Mouse (Mus musculus): Measurements from ENCODE around the gene Zg16. TPM values are rescaled to one million over a fixed set of nuclear protein-coding genes. Genes with fewer than 3 reads are reported as not detected.

The Zg16 gene
- polyA plus RNA-seq, 1 experiment from 2014 or later = not detected

GRCm38 (mm10) chr7:127022528-127023271 is 64.4 kb downstream of the Zg16 start:
- H3K4me3 ChIP-seq (ENCODE audit: control insufficient read depth in 1 of 2, insufficient read depth in 1 of 2, low read depth in 1 of 2, low read length in 2 of 2) = no peak overlapping the region
- H3K27ac ChIP-seq (replicated peaks in 1 of 2; ENCODE audit: control insufficient read depth in 1 of 2, insufficient read depth in 1 of 2, low read depth in 2 of 2, low read length in 2 of 2) = no peak overlapping the region
- ATAC-seq (ENCODE audit: insufficient number of reproducible peaks, insufficient read depth, low FRiP score, low read depth) = no peak
- H3K4me2 ChIP-seq (ENCODE audit: low read length) = 0 out of 2 replicates have a peak overlapping the region, but pooled peaks have one; percentile 96
- H3K9ac ChIP-seq (ENCODE audit: low read length) = peak overlapping the region; percentile 99; the same call in 1 of the 2 replicates
- H3K9me3 ChIP-seq (ENCODE audit: control insufficient read depth, low read length) = no peaks in the 10 kb centered on the region
- peaks cover 33% of the 10 kb centered on the region for H3K36me3 ChIP-seq (ENCODE audit: control insufficient read depth, insufficient read depth, low read length)
- H3K4me1 ChIP-seq (ENCODE audit: control insufficient read depth in 2 of 2, insufficient read depth in 2 of 2, low read length in 2 of 2) = peaks cover 26 to 56% of the 10 kb centered on the region in 2 experiments
- H3K27me3 ChIP-seq (ENCODE audit: control insufficient read depth, insufficient read depth, low read length) = no peaks in the 10 kb centered on the region
- WGBS = 87% methylated on average over 7 of the region's 7 CpGs

DNA sequence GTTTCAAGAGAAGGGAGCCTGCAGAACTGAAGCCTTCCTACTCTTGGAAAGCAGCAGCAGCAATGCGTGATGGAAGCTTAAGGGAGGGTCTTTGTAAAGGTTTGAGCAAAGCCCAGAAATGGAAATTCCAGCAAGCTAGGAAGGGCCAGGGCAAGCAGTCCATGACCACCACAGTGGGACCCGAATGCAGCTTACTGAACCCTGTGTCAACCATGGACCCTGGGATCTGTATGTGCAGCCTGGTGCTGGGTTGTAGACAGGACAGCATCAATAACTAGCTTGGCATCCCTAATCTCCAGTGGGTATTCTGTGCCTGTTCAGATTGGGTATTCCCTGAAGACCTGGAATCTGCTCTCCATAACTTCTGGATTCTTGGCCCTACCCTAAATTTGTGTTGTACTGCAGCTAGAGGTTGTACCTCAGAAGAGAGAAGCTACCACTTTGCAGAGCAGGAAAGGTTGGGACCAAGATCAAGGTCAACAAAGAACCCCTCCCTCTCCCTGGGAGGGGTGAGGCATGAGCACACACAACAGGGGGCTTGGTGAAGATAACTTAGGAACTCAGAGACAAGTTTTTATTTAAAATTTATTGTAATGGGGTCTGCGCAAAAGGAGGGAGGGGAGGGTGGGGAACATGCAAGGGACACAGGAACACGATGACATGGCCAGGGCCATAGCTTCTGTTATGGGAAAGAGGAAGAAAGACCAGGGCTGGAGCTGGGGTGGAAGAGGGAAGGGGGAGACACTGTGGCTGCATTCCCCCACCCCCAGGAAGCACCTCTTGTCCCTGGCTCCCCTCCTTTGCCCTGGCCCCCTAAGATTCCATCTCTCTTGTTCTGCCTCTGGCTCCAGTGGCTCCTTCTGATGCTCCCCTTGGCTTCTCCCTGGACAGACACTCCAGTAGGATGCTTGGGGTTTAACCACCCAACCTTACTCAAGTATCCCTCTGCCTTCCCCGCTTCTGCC is 65.3 kb downstream of the Zg16 start:
- H3K27me3 ChIP-seq (ENCODE audit: control insufficient read depth, insufficient read depth, low read length) = no peaks in the 10 kb centered on the region
- H3K9me3 ChIP-seq (ENCODE audit: control insufficient read depth, low read length) = no peaks in the 10 kb centered on the region
- H3K4me3 ChIP-seq (ENCODE audit: control insufficient read depth in 1 of 2, insufficient read depth in 1 of 2, low read depth in 1 of 2, low read length in 2 of 2) = peak overlapping the region; percentile 49 to 63
- H3K4me1 ChIP-seq (ENCODE audit: control insufficient read depth in 2 of 2, insufficient read depth in 2 of 2, low read length in 2 of 2) = peaks cover 25 to 57% of the 10 kb centered on the region in 2 experiments
- ATAC-seq (ENCODE audit: insufficient number of reproducible peaks, insufficient read depth, low FRiP score, low read depth) = no peak
- WGBS = 42% methylated on average over 5 of the region's 5 CpGs
- peak overlapping the region; percentile 28 to 48; a peak in 2 of 4 replicates for H3K27ac ChIP-seq (replicated peaks in 1 of 2; ENCODE audit: control insufficient read depth in 1 of 2, insufficient read depth in 1 of 2, low read depth in 2 of 2, low read length in 2 of 2)
- H3K36me3 ChIP-seq (ENCODE audit: control insufficient read depth, insufficient read depth, low read length) = peaks cover 31% of the 10 kb centered on the region
- peak overlapping the region; percentile 85 for H3K4me2 ChIP-seq (ENCODE audit: low read length)
- peak overlapping the region; percentile 72 for H3K9ac ChIP-seq (ENCODE audit: low read length)

GRCm38 (mm10) chr7:127020901-127021562 is 66.1 kb downstream of the Zg16 start, which contains the start of the genes Gm42742 and Prrt2:
Gene Gm42742 (minus strand): TSS chr7:127021097.
Gene Prrt2 (minus strand): TSS chr7:127021211.
- ATAC-seq (ENCODE audit: insufficient number of reproducible peaks, insufficient read depth, low FRiP score, low read depth) = no peak
- no peaks in the 10 kb centered on the region for H3K27me3 ChIP-seq (ENCODE audit: control insufficient read depth, insufficient read depth, low read length)
- H3K4me2 ChIP-seq (ENCODE audit: low read length) = peak within 1 kb of the TSS; percentile 85
- under 1% methylated on average over 37 of the region's 37 CpGs for WGBS
- H3K4me1 ChIP-seq (ENCODE audit: control insufficient read depth in 2 of 2, insufficient read depth in 2 of 2, low read length in 2 of 2) = peaks cover 25 to 57% of the 10 kb centered on the region in 2 experiments
- peak within 1 kb of the TSS; percentile 49 to 63 for H3K4me3 ChIP-seq (ENCODE audit: control insufficient read depth in 1 of 2, insufficient read depth in 1 of 2, low read depth in 1 of 2, low read length in 2 of 2)
- H3K36me3 ChIP-seq (ENCODE audit: control insufficient read depth, insufficient read depth, low read length) = peaks cover 31% of the 10 kb centered on the region
- peak within 1 kb of the TSS; percentile 72 for H3K9ac ChIP-seq (ENCODE audit: low read length)
- H3K27ac ChIP-seq (replicated peaks in 1 of 2; ENCODE audit: control insufficient read depth in 1 of 2, insufficient read depth in 1 of 2, low read depth in 2 of 2, low read length in 2 of 2) = peak within 1 kb of the TSS; percentile 28 to 48; a peak in 2 of 4 replicates
- no peaks in the 10 kb centered on the region for H3K9me3 ChIP-seq (ENCODE audit: control insufficient read depth, low read length)

DNA sequence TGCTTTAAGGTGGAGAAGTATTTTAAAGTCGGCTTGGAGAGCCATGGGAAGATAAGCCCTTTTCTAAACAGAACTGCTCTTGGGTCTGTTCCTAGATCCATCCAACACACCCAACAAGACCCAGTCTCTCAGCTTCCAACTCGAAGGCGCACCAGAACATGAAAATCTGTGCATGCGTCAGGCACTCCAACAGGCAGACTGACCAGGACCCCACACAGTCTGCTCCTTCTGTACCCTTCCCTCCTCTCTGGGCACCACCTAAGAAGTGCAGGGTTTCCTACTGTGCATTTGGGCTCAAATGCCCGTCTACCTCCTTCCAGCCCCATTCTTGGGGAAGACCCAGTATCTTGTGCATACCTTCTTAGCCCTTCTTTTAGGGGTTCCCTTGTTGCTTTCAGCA is 66.6 kb downstream of the Zg16 start:
- Histone ChIP-seq H3K27me3 (ENCODE audit: control insufficient read depth, insufficient read depth, low read length) (no peaks in the 10 kb centered on the region), H3K9me3 (ENCODE audit: control insufficient read depth, low read length) (no peaks in the 10 kb centered on the region), H3K36me3 (ENCODE audit: control insufficient read depth, insufficient read depth, low read length) (peaks cover 36% of the 10 kb centered on the region), H3K4me3 (ENCODE audit: control insufficient read depth in 1 of 2, insufficient read depth in 1 of 2, low read depth in 1 of 2, low read length in 2 of 2) (peak overlapping the region; percentile 49 to 63), H3K27ac (replicated peaks in 1 of 2; ENCODE audit: control insufficient read depth in 1 of 2, insufficient read depth in 1 of 2, low read depth in 2 of 2, low read length in 2 of 2) (0 out of 4 replicates have a peak overlapping the region, but pooled peaks of 1 of the 2 experiments have one; percentile 48), H3K4me2 (ENCODE audit: low read length) (peak overlapping the region; percentile 85), H3K9ac (ENCODE audit: low read length) (peak overlapping the region; percentile 72), H3K4me1 (ENCODE audit: control insufficient read depth in 2 of 2, insufficient read depth in 2 of 2, low read length in 2 of 2) (peaks cover 30 to 62% of the 10 kb centered on the region in 2 experiments)
- ATAC-seq (ENCODE audit: insufficient number of reproducible peaks, insufficient read depth, low FRiP score, low read depth) = no peak
- WGBS = 42% methylated on average over 5 of the region's 5 CpGs

- H3K9ac ChIP-seq (ENCODE audit: low read length) = peak overlapping the region; percentile 72
- whole genome bisulfite sequencing = 67% methylated on average over 3 of the region's 3 CpGs
- H3K4me2 ChIP-seq (ENCODE audit: low read length) = peak overlapping the region; percentile 85
- no peak overlapping the region for H3K27ac ChIP-seq (replicated peaks in 1 of 2; ENCODE audit: control insufficient read depth in 1 of 2, insufficient read depth in 1 of 2, low read depth in 2 of 2, low read length in 2 of 2)
- peaks cover 34 to 67% of the 10 kb centered on the region in 2 experiments for H3K4me1 ChIP-seq (ENCODE audit: control insufficient read depth in 2 of 2, insufficient read depth in 2 of 2, low read length in 2 of 2)
- H3K9me3 ChIP-seq (ENCODE audit: control insufficient read depth, low read length) = no peaks in the 10 kb centered on the region
- H3K27me3 ChIP-seq (ENCODE audit: control insufficient read depth, insufficient read depth, low read length) = no peaks in the 10 kb centered on the region
- H3K36me3 ChIP-seq (ENCODE audit: control insufficient read depth, insufficient read depth, low read length) = peaks cover 40% of the 10 kb centered on the region
- ATAC-seq (ENCODE audit: insufficient number of reproducible peaks, insufficient read depth, low FRiP score, low read depth) = no peak
- H3K4me3 ChIP-seq (ENCODE audit: control insufficient read depth in 1 of 2, insufficient read depth in 1 of 2, low read depth in 1 of 2, low read length in 2 of 2) = peak overlapping the region in 1 of 2 experiments; percentile 49; a peak in 1 of 4 replicates
Measured at GRCm38 (mm10) chr7:127020031-127020430, 67.1 kb downstream of the Zg16 start.

DNA sequence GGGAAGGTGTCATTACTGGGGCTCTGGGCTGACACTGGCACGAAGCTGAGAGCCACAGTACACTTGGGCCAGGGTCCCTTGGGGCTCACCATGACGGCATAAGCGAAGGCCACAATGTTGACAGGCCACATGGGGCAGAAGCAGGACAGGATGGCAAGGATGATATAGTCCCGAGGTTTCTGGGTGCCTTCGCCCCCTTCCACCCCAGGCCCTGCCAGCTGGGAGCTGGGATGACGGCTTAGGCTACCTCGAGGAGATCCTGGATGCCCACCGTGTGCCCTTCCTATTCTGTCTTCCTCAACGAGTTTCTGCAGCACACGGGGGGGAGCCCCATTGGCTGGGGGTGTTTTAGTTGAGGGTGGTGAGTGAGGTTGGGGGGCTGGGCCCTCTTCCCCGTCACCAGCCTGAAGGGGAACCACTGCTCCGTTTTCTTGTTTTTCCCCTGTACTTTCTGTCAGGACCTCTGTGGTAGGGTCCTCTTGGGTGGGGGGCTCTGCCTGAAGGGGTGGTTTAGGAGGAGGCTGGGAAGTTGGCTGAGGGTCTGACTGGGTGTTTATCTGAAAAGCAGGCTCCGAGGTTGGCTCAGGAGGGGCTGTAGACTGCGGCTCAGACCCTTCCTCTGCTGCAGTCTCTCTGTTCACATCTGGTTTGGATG is 67.7 kb downstream of the Zg16 start:
- Histone ChIP-seq H3K27ac (replicated peaks in 1 of 2; ENCODE audit: control insufficient read depth in 1 of 2, insufficient read depth in 1 of 2, low read depth in 2 of 2, low read length in 2 of 2) (no peak overlapping the region), H3K4me1 (ENCODE audit: control insufficient read depth in 2 of 2, insufficient read depth in 2 of 2, low read length in 2 of 2) (peaks cover 32 to 68% of the 10 kb centered on the region in 2 experiments), H3K4me2 (ENCODE audit: low read length) (no peak overlapping the region), H3K9me3 (ENCODE audit: control insufficient read depth, low read length) (no peaks in the 10 kb centered on the region), H3K9ac (ENCODE audit: low read length) (no peak overlapping the region; the same call in 1 of the 2 replicates), H3K27me3 (ENCODE audit: control insufficient read depth, insufficient read depth, low read length) (no peaks in the 10 kb centered on the region), H3K36me3 (ENCODE audit: control insufficient read depth, insufficient read depth, low read length) (peaks cover 41% of the 10 kb centered on the region), H3K4me3 (ENCODE audit: control insufficient read depth in 1 of 2, insufficient read depth in 1 of 2, low read depth in 1 of 2, low read length in 2 of 2) (no peak overlapping the region)
- ATAC-seq (ENCODE audit: insufficient number of reproducible peaks, insufficient read depth, low FRiP score, low read depth) = no peak
- WGBS = 80% methylated on average over 14 of the region's 14 CpGs

Measured in heart, embryonic 14.5 days (tissue).